Mouse (Mus musculus): ENCODE results near the gene Zfp444. TPM values are rescaled to one million over a fixed set of nuclear protein-coding genes. Genes with fewer than 3 reads are reported as not detected.

Zfp444 gene
- polyA plus RNA-seq, 1 experiment = 14.9 TPM

GRCm38 (mm10) chr7:6182882-6183281 is 10.9 kb downstream of the Zfp444 start:
- H3K27ac ChIP-seq (ENCODE audit: control insufficient read depth, insufficient read depth, low read depth, low read length, poor library complexity) = no peak overlapping the region
- H3K4me1 ChIP-seq (ENCODE audit: control insufficient read depth, insufficient read depth, low read length) = no peaks in the 10 kb centered on the region
- no peak for TF ChIP-seq CTCF (IDR thresholded peaks at IDR 0.05; ENCODE audit: control insufficient read depth, insufficient read depth, low read length)
- no peak for TF ChIP-seq POLR2A (IDR thresholded peaks at IDR 0.05; ENCODE audit: borderline replicate concordance, control insufficient read depth, low read depth, low read length)
- H3K4me3 ChIP-seq (replicated peaks; ENCODE audit: control insufficient read depth, low read depth, low read length) = no peak overlapping the region

DNA sequence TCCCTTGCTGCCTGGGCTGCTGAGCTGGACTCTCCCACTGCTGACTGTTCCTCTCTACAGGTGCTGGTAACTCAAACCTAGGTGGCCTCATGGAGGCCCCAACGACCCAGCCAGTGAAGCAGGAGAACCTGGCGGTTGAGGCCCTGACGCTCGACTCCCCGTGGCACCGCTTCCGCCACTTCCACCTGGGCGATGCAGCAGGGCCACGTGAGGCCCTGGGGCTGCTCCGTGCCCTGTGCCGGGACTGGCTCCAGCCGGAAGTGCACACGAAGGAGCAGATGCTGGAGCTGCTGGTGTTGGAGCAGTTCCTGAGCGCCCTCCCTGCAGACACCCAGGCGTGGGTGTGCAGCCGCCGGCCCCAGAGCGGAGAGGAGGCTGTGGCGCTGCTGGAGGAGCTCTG is 11.8 kb downstream of the Zfp444 start:
- H3K4me1 ChIP-seq (ENCODE audit: control insufficient read depth, insufficient read depth, low read length) = no peaks in the 10 kb centered on the region
- no peak overlapping the region for H3K4me3 ChIP-seq (replicated peaks; ENCODE audit: control insufficient read depth, low read depth, low read length)
- TF ChIP-seq POLR2A (IDR thresholded peaks at IDR 0.05; ENCODE audit: borderline replicate concordance, control insufficient read depth, low read depth, low read length) (no peak), CTCF (IDR thresholded peaks at IDR 0.05; ENCODE audit: control insufficient read depth, insufficient read depth, low read length) (no peak)
- H3K27ac ChIP-seq (ENCODE audit: control insufficient read depth, insufficient read depth, low read depth, low read length, poor library complexity) = no peak overlapping the region
- WGBS = 93% methylated on average over 19 of the region's 19 CpGs

- Histone ChIP-seq H3K27ac (ENCODE audit: control insufficient read depth, insufficient read depth, low read depth, low read length, poor library complexity) (no peak overlapping the region), H3K4me1 (ENCODE audit: control insufficient read depth, insufficient read depth, low read length) (no peaks in the 10 kb centered on the region), H3K4me3 (replicated peaks; ENCODE audit: control insufficient read depth, low read depth, low read length) (no peak overlapping the region)
- WGBS = 85% methylated on average over 8 of the region's 8 CpGs
- no peak for TF ChIP-seq CTCF (IDR thresholded peaks at IDR 0.05; ENCODE audit: control insufficient read depth, insufficient read depth, low read length)
- TF ChIP-seq POLR2A (IDR thresholded peaks at IDR 0.05; ENCODE audit: borderline replicate concordance, control insufficient read depth, low read depth, low read length) = no peak
These were observed 12.5 kb downstream of the Zfp444 start for GRCm38 (mm10) chr7:6184521-6184920.

DNA sequence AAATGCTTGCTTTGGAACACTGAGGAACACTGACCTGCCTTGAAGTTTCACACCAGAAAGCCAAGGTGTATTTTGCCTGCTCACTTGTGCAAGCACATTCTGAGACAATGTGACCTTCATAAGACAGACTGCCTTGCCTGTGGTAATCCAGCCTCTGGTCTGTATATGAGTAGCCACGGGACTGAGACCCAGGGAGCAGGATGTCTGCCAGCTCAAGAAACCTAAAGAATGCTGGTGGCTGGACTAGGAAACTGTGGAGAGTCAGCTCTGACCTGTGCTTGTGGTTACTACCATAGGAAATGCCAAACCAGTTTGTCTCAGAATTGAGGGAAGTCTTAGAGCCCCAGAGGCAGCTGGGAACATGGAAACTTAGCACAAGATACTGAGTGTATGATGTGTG is 13.4 kb downstream of the Zfp444 start:
- no peak overlapping the region for H3K4me3 ChIP-seq (replicated peaks; ENCODE audit: control insufficient read depth, low read depth, low read length)
- TF ChIP-seq CTCF (IDR thresholded peaks at IDR 0.05; ENCODE audit: control insufficient read depth, insufficient read depth, low read length) = no peak
- TF ChIP-seq POLR2A (IDR thresholded peaks at IDR 0.05; ENCODE audit: borderline replicate concordance, control insufficient read depth, low read depth, low read length) = no peak
- 53% methylated on average over 1 of the region's 1 CpGs for WGBS

DNA sequence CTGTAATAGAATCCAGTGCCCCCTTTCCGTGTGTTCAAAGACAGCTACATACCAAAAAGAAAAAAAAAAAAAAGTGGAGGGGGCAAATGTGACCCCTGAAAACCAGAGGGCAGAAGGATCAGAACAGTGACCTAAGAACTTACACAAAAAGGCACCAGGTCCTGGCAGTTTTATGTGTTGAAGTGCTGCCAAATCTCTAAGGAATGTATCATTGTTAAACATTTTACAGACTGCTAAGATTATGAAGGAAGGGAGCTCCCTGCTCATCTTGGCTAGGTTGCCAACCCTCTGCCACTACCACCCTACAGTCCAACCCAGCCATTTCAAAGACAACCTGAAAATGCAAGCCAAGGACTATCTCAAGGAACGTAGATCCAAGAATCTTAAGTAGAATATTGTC is 14.2 kb downstream of the Zfp444 start:
- WGBS = 81% methylated on average over 2 of the region's 2 CpGs
- Histone ChIP-seq H3K27ac (ENCODE audit: control insufficient read depth, insufficient read depth, low read depth, low read length, poor library complexity) (no peak overlapping the region), H3K4me1 (ENCODE audit: control insufficient read depth, insufficient read depth, low read length) (no peaks in the 10 kb centered on the region), H3K4me3 (replicated peaks; ENCODE audit: control insufficient read depth, low read depth, low read length) (no peak overlapping the region)
- TF ChIP-seq CTCF (IDR thresholded peaks at IDR 0.05; ENCODE audit: control insufficient read depth, insufficient read depth, low read length) (no peak), POLR2A (IDR thresholded peaks at IDR 0.05; ENCODE audit: borderline replicate concordance, control insufficient read depth, low read depth, low read length) (no peak)

More for the DNA sequence above, 13.4 kb downstream of the Zfp444 start:
- Histone ChIP-seq H3K27ac (ENCODE audit: control insufficient read depth, insufficient read depth, low read depth, low read length, poor library complexity) (no peak overlapping the region), H3K4me1 (ENCODE audit: control insufficient read depth, insufficient read depth, low read length) (no peaks in the 10 kb centered on the region)

DNA sequence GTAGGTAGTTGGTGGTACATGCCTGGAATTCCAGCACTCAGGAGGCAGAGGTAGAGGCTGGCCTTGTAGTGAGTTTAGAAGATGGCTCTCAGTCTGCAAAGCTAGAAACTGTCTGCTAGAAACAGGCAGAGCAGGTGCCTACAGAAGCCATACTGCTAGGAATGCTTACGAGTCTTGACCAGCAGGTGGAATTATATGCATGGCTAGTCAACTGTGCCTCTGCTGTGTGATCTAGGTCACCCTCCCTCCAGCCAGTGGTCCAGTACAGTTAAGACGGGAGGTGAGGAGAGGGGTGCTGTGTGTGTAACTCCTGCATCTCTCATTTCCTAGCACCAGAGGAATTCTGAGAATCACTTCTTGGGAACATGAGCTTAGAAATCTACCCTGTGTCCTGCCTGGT is 14.7 kb downstream of the Zfp444 start:
- 72% methylated on average over 2 of the region's 2 CpGs for WGBS

DNA sequence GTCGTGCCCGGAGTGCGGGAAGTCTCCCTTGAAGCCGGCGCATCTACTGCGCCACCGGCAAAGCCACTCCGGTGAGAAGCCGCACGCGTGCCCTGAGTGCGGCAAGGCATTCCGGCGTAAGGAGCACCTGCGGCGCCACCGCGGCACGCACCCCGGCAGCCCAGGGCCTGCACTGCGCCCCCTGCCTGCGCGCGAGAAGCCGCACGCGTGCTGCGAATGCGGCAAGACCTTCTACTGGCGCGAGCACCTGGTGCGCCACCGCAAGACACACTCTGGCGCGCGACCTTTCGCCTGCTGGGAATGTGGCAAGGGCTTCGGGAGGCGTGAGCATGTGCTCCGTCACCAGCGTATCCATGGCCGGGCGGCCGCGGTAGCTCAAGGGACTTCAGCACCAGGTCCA is 17.5 kb downstream of the Zfp444 start:
- TF ChIP-seq CTCF (IDR thresholded peaks at IDR 0.05; ENCODE audit: control insufficient read depth, insufficient read depth, low read length) = no peak
- no peak for TF ChIP-seq POLR2A (IDR thresholded peaks at IDR 0.05; ENCODE audit: borderline replicate concordance, control insufficient read depth, low read depth, low read length)
- no peaks in the 10 kb centered on the region for H3K4me1 ChIP-seq (ENCODE audit: control insufficient read depth, insufficient read depth, low read length)
- WGBS = 93% methylated on average over 45 of the region's 45 CpGs
- H3K4me3 ChIP-seq (replicated peaks; ENCODE audit: control insufficient read depth, low read depth, low read length) = no peak overlapping the region
- no peak overlapping the region for H3K27ac ChIP-seq (ENCODE audit: control insufficient read depth, insufficient read depth, low read depth, low read length, poor library complexity)

More for the DNA sequence above, 14.7 kb downstream of the Zfp444 start:
- no peak for TF ChIP-seq CTCF (IDR thresholded peaks at IDR 0.05; ENCODE audit: control insufficient read depth, insufficient read depth, low read length)
- no peak for TF ChIP-seq POLR2A (IDR thresholded peaks at IDR 0.05; ENCODE audit: borderline replicate concordance, control insufficient read depth, low read depth, low read length)
- Histone ChIP-seq H3K27ac (ENCODE audit: control insufficient read depth, insufficient read depth, low read depth, low read length, poor library complexity) (no peak overlapping the region), H3K4me1 (ENCODE audit: control insufficient read depth, insufficient read depth, low read length) (no peaks in the 10 kb centered on the region), H3K4me3 (replicated peaks; ENCODE audit: control insufficient read depth, low read depth, low read length) (no peak overlapping the region)

- Histone ChIP-seq H3K4me1 (ENCODE audit: control insufficient read depth, insufficient read depth, low read length) (no peaks in the 10 kb centered on the region), H3K4me3 (replicated peaks; ENCODE audit: control insufficient read depth, low read depth, low read length) (no peak overlapping the region), H3K27ac (ENCODE audit: control insufficient read depth, insufficient read depth, low read depth, low read length, poor library complexity) (no peak overlapping the region)
- TF ChIP-seq CTCF (IDR thresholded peaks at IDR 0.05; ENCODE audit: control insufficient read depth, insufficient read depth, low read length) (peak; percentile 53), POLR2A (IDR thresholded peaks at IDR 0.05; ENCODE audit: borderline replicate concordance, control insufficient read depth, low read depth, low read length) (no peak)
- 20% methylated on average over 3 of the region's 3 CpGs for WGBS
These were observed 19.4 kb downstream of the Zfp444 start for GRCm38 (mm10) chr7:6191376-6191775.

DNA sequence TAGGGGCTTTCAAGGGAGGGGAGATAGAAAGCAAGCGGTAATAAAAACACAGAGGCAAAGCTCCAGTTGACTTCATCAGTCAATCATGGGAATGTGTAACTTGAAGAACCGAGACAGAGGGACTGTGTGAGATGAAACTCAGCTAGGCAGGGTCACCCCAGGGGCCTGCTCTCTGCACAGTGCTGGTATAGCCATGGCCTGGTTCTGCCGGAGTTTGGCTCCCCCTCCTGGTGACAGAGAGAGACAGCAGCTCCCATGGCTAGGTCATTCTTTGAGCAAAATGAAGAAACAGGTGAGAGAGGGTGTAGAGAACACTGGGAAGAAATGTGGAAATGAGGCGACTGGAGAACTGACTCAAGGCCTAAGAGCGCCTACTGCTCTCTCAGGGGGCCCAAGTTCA is 22.1 kb downstream of the Zfp444 start:
- WGBS = 21% methylated on average over 5 of the region's 5 CpGs

More for the DNA sequence above, 22.1 kb downstream of the Zfp444 start:
- no peak for TF ChIP-seq POLR2A (IDR thresholded peaks at IDR 0.05; ENCODE audit: borderline replicate concordance, control insufficient read depth, low read depth, low read length)
- TF ChIP-seq CTCF (IDR thresholded peaks at IDR 0.05; ENCODE audit: control insufficient read depth, insufficient read depth, low read length) = peak; percentile 91
- Histone ChIP-seq H3K4me1 (ENCODE audit: control insufficient read depth, insufficient read depth, low read length) (no peaks in the 10 kb centered on the region), H3K4me3 (replicated peaks; ENCODE audit: control insufficient read depth, low read depth, low read length) (no peak overlapping the region), H3K27ac (ENCODE audit: control insufficient read depth, insufficient read depth, low read depth, low read length, poor library complexity) (no peak overlapping the region)

All from bone marrow, adult 2 months (tissue).